Mouse (Mus musculus) lung, adult 10 weeks (tissue): ENCODE measurements around the gene Gabarapl2. TPM values are rescaled to one million over a fixed set of nuclear protein-coding genes. Genes with fewer than 3 reads are reported as not detected.

Source experiments
- polyA plus RNA-seq: library from polyadenylated mRNA; stranded (reverse); fragments of 350-450 nt; fragmentation: Illumina TruSeq; extraction: RNeasy Lipid Tissue Mini Kit (QIAGEN cat#74804); gene quantifications from one replicate; pipeline ENCODE4 v1.2.3, GENCODE M21; 2014; ENCODE audit warnings: low read depth, low replicate concordance; ENCODE audit not compliant: insufficient read depth

Gabarapl2 gene
- 215 TPM for polyA plus RNA-seq

GRCm38 (mm10) chr8:111940171-111941100 is at the start of gene Gabarapl2:
TSS of gene Gabarapl2 (plus strand) at chr8:111940703.

GRCm38 (mm10) chr8:111909621-111910450 is 30.7 kb upstream of the Gabarapl2 start, which contains the start of gene Chst5:
TSS of gene Chst5 (minus strand) at chr8:111910447.

GRCm38 (mm10) chr8:111933348-111934076 is 7.0 kb upstream of the Gabarapl2 start, which contains the start of gene Tmem231:
TSS of gene Tmem231 (minus strand) at chr8:111933881.

GRCm38 (mm10) chr8:111992013-111992702 is 51.7 kb downstream of the Gabarapl2 start, which contains the start of gene Adat1:
TSS of gene Adat1 (minus strand) at chr8:111992302.

Other genes starting within 250 kb of the Gabarapl2 start
- not detected for gene Ctrb1, start 249.7 kb upstream of the Gabarapl2 start, polyA plus RNA-seq
- 18.0 TPM for gene Bcar1, start 196.9 kb upstream of the Gabarapl2 start, polyA plus RNA-seq
- 95.5 TPM for gene Cfdp1, start 86.4 kb upstream of the Gabarapl2 start, polyA plus RNA-seq
- 4.8 TPM for gene Tmem170, start 64.0 kb upstream of the Gabarapl2 start, polyA plus RNA-seq
- 1.1 TPM for gene Chst5, start 30.3 kb upstream of the Gabarapl2 start, polyA plus RNA-seq
- gene Tmem231, start 6.8 kb upstream of the Gabarapl2 start, polyA plus RNA-seq: 3.5 TPM
- 1.7 TPM for gene Adat1, start 51.6 kb downstream of the Gabarapl2 start, polyA plus RNA-seq
- 45.5 TPM for gene Kars, start 70.6 kb downstream of the Gabarapl2 start, polyA plus RNA-seq
- gene Terf2ip, start 70.7 kb downstream of the Gabarapl2 start, polyA plus RNA-seq: 11.1 TPM
- not detected for gene Gm6793, start 74.3 kb downstream of the Gabarapl2 start, polyA plus RNA-seq